Mouse (Mus musculus): ENCODE measurements around the gene Knop1. TPM values are rescaled to one million over a fixed set of nuclear protein-coding genes. Genes with fewer than 3 reads are reported as not detected.

The Knop1 gene
- polyA plus RNA-seq, 1 experiment, result 37.0 TPM

- no peak for DNase-seq (ENCODE audit: low read depth)
- TF ChIP-seq POLR2A (IDR thresholded peaks at IDR 0.05; ENCODE audit: borderline replicate concordance, extremely low read depth, insufficient read depth, insufficient read length, poor library complexity, severe bottlenecking) (no peak), CTCF (IDR thresholded peaks at IDR 0.05; ENCODE audit: borderline replicate concordance, extremely low read depth, insufficient read depth, insufficient read length) (no peak)
Observed at GRCm38 (mm10) chr7:118845141-118845540, 10.9 kb downstream of the Knop1 start.

DNA sequence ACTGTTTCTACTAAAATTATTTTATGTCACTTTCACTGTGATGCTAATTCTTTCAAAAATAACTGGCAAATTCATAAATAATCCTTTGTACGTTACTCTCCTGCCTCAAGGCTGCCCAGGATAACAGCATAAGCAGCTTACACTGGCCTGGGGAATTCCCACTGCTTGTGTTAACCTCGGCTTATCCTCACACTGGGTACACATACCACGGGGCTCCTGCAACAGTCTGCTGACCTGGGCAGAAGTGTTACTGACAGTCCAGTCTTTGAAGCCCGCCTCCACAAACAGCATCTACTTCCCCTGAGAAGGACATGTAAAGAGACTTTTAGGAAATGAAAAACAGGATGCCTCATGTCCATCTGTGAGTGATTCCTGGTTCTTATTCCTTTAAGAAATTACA lies 13.1 kb downstream of the Knop1 start:
- TF ChIP-seq POLR2A (IDR thresholded peaks at IDR 0.05; ENCODE audit: borderline replicate concordance, extremely low read depth, insufficient read depth, insufficient read length, poor library complexity, severe bottlenecking) (no peak), CTCF (IDR thresholded peaks at IDR 0.05; ENCODE audit: borderline replicate concordance, extremely low read depth, insufficient read depth, insufficient read length) (no peak)
- DNase-seq (ENCODE audit: low read depth), result no peak

DNA sequence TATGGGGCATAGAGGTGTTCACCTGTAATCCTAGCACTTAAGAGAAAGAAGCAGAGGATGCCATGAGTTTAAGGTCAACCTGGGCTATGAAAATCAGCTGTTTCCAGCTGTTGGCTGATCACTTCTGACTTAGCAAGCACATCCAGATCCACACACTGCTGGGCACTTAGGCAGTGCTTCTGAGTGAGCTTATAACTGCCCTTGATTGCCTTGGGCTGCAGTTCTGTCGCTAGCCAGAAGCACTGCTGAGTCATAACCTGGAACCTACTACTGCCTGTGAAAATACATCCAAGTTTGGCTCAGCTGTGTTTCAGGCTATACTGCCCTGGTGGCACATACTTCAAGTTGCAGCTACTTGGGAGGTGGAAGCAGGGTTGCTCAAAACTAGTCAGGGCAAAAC lies 14.3 kb downstream of the Knop1 start:
- TF ChIP-seq CTCF (IDR thresholded peaks at IDR 0.05; ENCODE audit: borderline replicate concordance, extremely low read depth, insufficient read depth, insufficient read length), result no peak
- no peak for TF ChIP-seq POLR2A (IDR thresholded peaks at IDR 0.05; ENCODE audit: borderline replicate concordance, extremely low read depth, insufficient read depth, insufficient read length, poor library complexity, severe bottlenecking)
- peak; percentile 54 for DNase-seq (ENCODE audit: low read depth)

DNA sequence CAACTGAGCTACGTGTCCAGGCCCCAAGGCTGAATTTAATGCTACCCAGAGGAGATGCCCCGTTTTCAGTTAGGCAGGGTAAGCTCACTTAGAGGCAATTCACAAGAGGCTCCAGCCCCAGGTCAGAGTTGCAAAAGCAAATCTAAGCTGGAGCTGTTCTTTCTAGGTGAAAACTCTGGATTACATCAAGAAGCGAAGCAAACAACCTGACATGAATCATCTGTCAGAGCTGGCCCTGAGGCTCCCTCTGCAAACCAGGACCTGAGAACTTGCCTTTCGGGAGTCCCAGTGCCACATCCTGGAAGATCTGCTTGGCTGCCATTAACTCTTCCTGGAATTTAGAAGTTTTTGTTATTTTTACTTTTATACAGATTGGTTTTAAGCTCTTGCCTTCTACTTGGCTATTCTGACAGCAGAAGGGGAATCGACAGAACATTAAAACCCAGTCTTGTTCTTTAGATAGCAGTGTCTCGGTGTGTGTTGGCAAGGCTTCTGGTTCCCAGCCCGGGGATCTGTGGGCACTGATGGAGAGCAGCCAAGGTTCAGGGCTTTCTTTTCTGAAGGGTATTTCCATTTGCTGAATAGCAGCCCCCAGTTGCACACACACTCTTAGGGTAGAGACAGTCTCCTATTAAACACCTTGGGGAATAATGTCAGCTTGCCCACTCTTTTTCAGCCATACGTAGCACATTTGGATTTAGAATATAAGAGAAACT lies 14.9 kb downstream of the Knop1 start:
- TF ChIP-seq POLR2A (IDR thresholded peaks at IDR 0.05; ENCODE audit: borderline replicate concordance, extremely low read depth, insufficient read depth, insufficient read length, poor library complexity, severe bottlenecking) (no peak), CTCF (IDR thresholded peaks at IDR 0.05; ENCODE audit: borderline replicate concordance, extremely low read depth, insufficient read depth, insufficient read length) (no peak)
- peak; percentile 86 for DNase-seq (ENCODE audit: low read depth)

DNA sequence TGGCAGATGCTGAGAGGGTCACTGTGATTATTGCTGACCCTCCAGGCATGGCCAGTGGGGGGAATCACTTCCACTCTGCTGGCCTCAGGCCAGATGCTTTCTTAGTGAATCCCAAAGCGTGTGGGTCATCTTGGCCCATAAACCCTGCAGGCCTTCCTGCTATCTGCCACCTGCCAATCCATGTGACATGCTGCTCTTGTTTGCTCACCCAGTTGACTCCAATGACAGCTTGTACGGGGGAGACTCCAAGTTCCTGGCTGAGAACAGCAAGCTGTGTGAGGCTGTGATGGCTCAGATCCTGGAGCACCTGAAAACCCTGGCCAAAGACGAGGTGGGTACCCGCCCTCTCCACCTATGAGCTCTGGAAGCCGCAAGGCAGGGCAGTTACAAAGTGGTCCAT lies 18.2 kb downstream of the Knop1 start:
- TF ChIP-seq POLR2A (IDR thresholded peaks at IDR 0.05; ENCODE audit: borderline replicate concordance, extremely low read depth, insufficient read depth, insufficient read length, poor library complexity, severe bottlenecking), result no peak
- DNase-seq (ENCODE audit: low read depth), result no peak

DNA sequence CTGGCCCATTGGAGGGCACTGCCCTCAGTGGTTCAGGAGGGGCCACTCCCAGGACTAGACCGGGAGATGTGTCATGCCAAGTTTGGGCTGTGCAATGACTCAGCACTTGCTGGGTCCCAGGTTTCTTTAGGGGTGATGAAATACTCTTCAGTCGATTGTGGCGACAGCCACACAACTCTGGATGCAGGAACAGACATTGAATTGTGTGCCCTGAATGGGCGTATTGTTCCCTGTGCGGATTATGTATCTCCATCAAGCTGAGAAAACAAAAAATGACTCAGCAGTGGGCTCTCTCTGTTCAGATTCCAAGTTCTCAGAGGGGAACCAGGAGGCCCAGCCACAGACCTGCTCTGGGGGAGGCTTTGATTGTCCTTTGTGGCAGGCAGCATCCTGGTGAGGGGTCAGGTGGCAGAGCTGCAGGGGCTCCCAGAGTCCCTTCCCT lies 28.1 kb downstream of the Knop1 start:
- TF ChIP-seq POLR2A (IDR thresholded peaks at IDR 0.05; ENCODE audit: borderline replicate concordance, extremely low read depth, insufficient read depth, insufficient read length, poor library complexity, severe bottlenecking), result no peak
- DNase-seq (ENCODE audit: low read depth), result peak; percentile 72

GRCm38 (mm10) chr7:118824451-118824850 lies 31.6 kb downstream of the Knop1 start:
- no peak for TF ChIP-seq POLR2A (IDR thresholded peaks at IDR 0.05; ENCODE audit: borderline replicate concordance, extremely low read depth, insufficient read depth, insufficient read length, poor library complexity, severe bottlenecking)
- no peak for TF ChIP-seq CTCF (IDR thresholded peaks at IDR 0.05; ENCODE audit: borderline replicate concordance, extremely low read depth, insufficient read depth, insufficient read length)
- DNase-seq (ENCODE audit: low read depth), result no peak

GRCm38 (mm10) chr7:118821887-118822556 lies 34.0 kb downstream of the Knop1 start:
- DNase-seq (ENCODE audit: low read depth), result no peak
- no peak for TF ChIP-seq POLR2A (IDR thresholded peaks at IDR 0.05; ENCODE audit: borderline replicate concordance, extremely low read depth, insufficient read depth, insufficient read length, poor library complexity, severe bottlenecking)
- no peak for TF ChIP-seq CTCF (IDR thresholded peaks at IDR 0.05; ENCODE audit: borderline replicate concordance, extremely low read depth, insufficient read depth, insufficient read length)

DNA sequence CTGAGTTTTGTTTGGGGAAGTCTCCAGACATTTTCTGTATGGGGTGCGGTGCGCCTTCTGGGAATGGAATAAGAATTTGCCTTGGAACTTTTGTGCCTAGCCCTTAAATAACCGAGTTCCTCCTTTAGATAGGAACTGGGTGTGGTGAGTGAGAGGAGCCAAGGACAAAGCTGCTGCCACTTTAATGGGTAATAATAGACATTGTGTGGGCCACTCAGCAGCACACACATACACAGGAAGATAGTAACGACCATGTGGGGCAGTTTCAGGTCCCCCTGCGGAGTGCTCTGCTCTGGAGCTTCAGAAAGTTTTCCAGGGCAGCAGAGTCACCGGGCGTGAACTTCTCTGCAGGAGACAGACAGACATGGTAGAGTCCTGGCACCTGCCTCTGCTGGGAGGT lies 34.7 kb downstream of the Knop1 start:
- no peak for DNase-seq (ENCODE audit: low read depth)
- no peak for TF ChIP-seq POLR2A (IDR thresholded peaks at IDR 0.05; ENCODE audit: borderline replicate concordance, extremely low read depth, insufficient read depth, insufficient read length, poor library complexity, severe bottlenecking)
- TF ChIP-seq CTCF (IDR thresholded peaks at IDR 0.05; ENCODE audit: borderline replicate concordance, extremely low read depth, insufficient read depth, insufficient read length), result no peak

GRCm38 (mm10) chr7:118819666-118820065 lies 36.4 kb downstream of the Knop1 start:
- no peak for DNase-seq (ENCODE audit: low read depth)
- TF ChIP-seq POLR2A (IDR thresholded peaks at IDR 0.05; ENCODE audit: borderline replicate concordance, extremely low read depth, insufficient read depth, insufficient read length, poor library complexity, severe bottlenecking), result no peak
- TF ChIP-seq CTCF (IDR thresholded peaks at IDR 0.05; ENCODE audit: borderline replicate concordance, extremely low read depth, insufficient read depth, insufficient read length), result no peak

DNA sequence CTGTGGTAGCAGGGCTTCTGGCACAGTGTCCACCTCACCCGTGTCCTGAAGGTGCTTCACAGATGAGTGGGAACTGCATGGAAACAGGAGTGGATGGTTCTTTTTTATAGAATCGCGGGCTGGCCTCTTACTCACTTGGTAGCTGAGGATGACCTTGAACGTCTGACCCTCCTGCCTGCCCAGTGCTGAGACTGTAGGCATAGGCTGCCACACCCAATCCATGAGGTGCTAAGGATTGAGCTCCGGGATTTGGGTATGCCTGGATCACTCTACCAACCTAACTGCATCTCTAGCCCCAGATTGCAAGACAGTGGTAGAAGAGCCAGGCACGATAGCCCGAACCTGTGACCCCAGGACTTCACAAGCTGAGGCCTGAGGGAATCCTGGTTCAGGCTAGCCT lies 38.3 kb downstream of the Knop1 start:
- DNase-seq (ENCODE audit: low read depth), result no peak
- TF ChIP-seq POLR2A (IDR thresholded peaks at IDR 0.05; ENCODE audit: borderline replicate concordance, extremely low read depth, insufficient read depth, insufficient read length, poor library complexity, severe bottlenecking) (no peak), CTCF (IDR thresholded peaks at IDR 0.05; ENCODE audit: borderline replicate concordance, extremely low read depth, insufficient read depth, insufficient read length) (no peak)

DNA sequence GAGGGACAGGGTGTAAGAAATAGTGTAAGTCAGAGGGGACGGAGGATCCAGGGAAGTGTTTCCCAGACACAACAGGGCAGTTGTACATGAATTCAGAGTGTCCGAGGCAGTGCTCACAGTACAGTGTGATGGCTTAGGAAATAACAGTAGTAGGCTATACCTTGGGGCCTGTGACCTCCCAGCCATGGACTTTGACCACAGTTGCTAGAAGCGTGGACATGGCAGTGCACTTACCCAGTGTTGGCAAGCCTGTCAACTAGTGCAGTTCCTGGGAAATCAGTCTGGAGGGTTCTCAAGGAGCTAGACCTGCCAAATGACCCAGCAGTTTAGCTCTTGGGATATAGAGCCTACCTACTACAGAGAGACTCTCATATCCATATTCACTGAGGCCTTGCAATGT lies 39.8 kb downstream of the Knop1 start:
- no peak for DNase-seq (ENCODE audit: low read depth)
- TF ChIP-seq POLR2A (IDR thresholded peaks at IDR 0.05; ENCODE audit: borderline replicate concordance, extremely low read depth, insufficient read depth, insufficient read length, poor library complexity, severe bottlenecking), result no peak
- TF ChIP-seq CTCF (IDR thresholded peaks at IDR 0.05; ENCODE audit: borderline replicate concordance, extremely low read depth, insufficient read depth, insufficient read length), result no peak

Measured in brain, embryonic 14.5 days (tissue).